Mouse (Mus musculus) E14TG2a.4 (cell line): ENCODE results near the gene Arid3c.

Source experiments
- CTCF ChIP-seq: conservative IDR thresholded peaks from 2 replicates; pipeline ENCODE4 v1.5.1; 2014; ENCODE audit warnings: low read length
- POU5F1 ChIP-seq: IDR thresholded peaks from 2 replicates; pipeline ENCODE4 v1.6.1; 2014; ENCODE audit warnings: low read length, borderline replicate concordance

DNA sequence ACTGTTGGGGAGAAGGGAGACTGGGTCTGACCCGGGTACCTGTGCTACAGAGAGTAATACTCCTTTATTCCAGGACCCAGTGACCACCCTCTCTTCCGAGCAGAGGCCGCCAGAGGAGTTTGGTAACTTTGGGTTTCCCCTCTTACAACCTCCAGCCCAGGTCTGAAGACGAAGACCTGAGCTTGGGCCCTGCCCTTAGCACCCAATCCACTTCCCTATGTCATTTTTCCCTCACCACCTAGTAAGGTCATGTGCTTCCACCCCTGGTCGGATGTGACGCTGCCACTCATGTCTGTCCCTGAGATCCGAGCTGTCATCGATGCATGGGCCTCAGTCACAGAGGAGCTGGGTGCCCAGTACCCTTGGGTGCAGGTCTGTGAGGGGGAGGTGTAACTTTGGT, 25.5 kb upstream of the Arid3c start:
- no peak for TF ChIP-seq CTCF
- TF ChIP-seq POU5F1 = no peak
